Mouse (Mus musculus) kidney, embryonic 16.5 days (tissue): ENCODE results near the gene Gm21083. TPM values are rescaled to one million over a fixed set of nuclear protein-coding genes. Genes with fewer than 3 reads are reported as not detected.
A peak's percentile ranks its signal among the peaks of the same experiment; 100 is the strongest.
"Not testable (repeated sequence)": the region's sequence is repeated elsewhere in the genome, so short reads cannot be mapped to it uniquely, and the experiment has no call there.

ENCODE experiments used
- ATAC-seq: fragments of 200-750 bp; cut with Nextera tagmentation; 2 replicates; pipeline ENCODE4 v1.8.0; 2017; ENCODE audit warnings: moderate TSS enrichment; ENCODE audit not compliant: low FRiP score, low TSS enrichment
- H3K27ac ChIP-seq: fragments of 300-500 bp; sonication (generic); 2 replicates; pipeline ENCODE4 v1.5.1; 2014; ENCODE audit warnings: low read length
- H3K27me3 ChIP-seq: fragments of 300-500 bp; sonication (generic); 2 replicates; pipeline ENCODE4 v1.6.1; 2014; ENCODE audit warnings: low read length, control low read depth, mixed read lengths; ENCODE audit not compliant: insufficient read depth
- H3K36me3 ChIP-seq: fragments of 300-500 bp; sonication (generic); 2 replicates; pipeline ENCODE4 v1.6.1; 2014; ENCODE audit warnings: low read length, control low read depth, mixed read lengths; ENCODE audit not compliant: insufficient read depth
- H3K4me1 ChIP-seq: fragments of 300-500 bp; sonication (generic); 2 replicates; pipeline ENCODE4 v1.6.1; 2014; ENCODE audit warnings: low read length, control low read depth, mixed read lengths; ENCODE audit not compliant: insufficient read depth
- H3K4me2 ChIP-seq: fragments of 300-500 bp; sonication (generic); replicated peaks from 2 replicates; pipeline ENCODE4 v1.6.1; 2014; ENCODE audit warnings: low read depth, low read length
- H3K4me3 ChIP-seq: fragments of 300-500 bp; sonication (generic); 2 replicates; pipeline ENCODE4 v1.5.1; 2014; ENCODE audit warnings: mild to moderate bottlenecking, low read length
- H3K9ac ChIP-seq: fragments of 300-500 bp; sonication (generic); replicated peaks from 2 replicates; pipeline ENCODE4 v1.6.1; 2014; ENCODE audit warnings: low read length
- H3K9me3 ChIP-seq: fragments of 300-500 bp; sonication (generic); 2 replicates; pipeline ENCODE4 v1.6.1; 2016; ENCODE audit warnings: low read length, control low read depth
- WGBS: fragments of 180-500 bp; shearing (Covaris S2); extraction: QIAGEN DNeasy Blood & Tissue Kit; methylation state at CpG from one replicate; pipeline ENCODE4 v1.1.7; 2014; 5-methylcytosine and 5-hydroxymethylcytosine counted together
- polyA plus RNA-seq: library from polyadenylated mRNA; unstranded; fragments of >200 nt; fragmentation: Nextera tagmentation; extraction: Ambion mirVana; gene quantifications from 2 replicates; pipeline ENCODE4 v1.2.1, GENCODE M21; 2015

Gene Gm21083
- polyA plus RNA-seq: 0.15 TPM in 1 of 2 replicates, not detected in the other

DNA sequence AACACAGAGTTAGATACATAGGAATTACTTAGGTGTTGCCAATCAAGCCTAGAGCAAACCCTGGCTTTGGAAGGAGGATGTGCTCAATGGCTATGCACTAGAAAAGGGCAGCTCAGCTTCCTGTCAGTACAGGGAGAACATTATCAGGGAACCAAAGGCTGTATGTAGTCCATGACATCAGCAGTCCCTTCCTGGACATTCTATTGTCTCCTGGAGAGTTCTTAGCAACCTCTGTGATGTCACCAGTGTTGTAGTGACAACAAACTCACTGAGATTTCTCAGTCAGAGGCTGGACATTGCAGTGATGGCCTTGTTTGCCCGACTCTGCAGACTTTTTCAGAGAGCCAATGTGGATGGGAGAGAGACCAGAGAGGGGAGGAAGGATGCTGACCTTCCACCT is at the start of gene Gm21083:
Gene Gm21083, plus strand, starts transcription at position 301 of the 400 bp plus-strand sequence.
- WGBS: no CpG with 5 or more reads among the region's 1 CpGs
- not testable (repeated sequence) for H3K9me3 ChIP-seq, H3K4me1 ChIP-seq, H3K27ac ChIP-seq, H3K36me3 ChIP-seq, H3K4me2 ChIP-seq, ATAC-seq, H3K27me3 ChIP-seq, H3K9ac ChIP-seq, H3K4me3 ChIP-seq

DNA sequence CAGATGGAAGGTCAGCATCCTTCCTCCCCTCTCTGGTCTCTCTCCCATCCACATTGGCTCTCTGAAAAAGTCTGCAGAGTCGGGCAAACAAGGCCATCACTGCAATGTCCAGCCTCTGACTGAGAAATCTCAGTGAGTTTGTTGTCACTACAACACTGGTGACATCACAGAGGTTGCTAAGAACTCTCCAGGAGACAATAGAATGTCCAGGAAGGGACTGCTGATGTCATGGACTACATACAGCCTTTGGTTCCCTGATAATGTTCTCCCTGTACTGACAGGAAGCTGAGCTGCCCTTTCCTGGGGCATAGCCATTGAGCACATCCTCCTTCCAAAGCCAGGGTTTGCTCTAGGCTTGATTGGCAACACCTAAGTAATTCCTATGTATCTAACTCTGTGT is 48.0 kb upstream of the Gm21083 start, which contains the start of gene Gm21190:
Gene Gm21190, minus strand, starts transcription at position 101 of the 400 bp plus-strand sequence.
- not testable (repeated sequence) for H3K9me3 ChIP-seq, ATAC-seq, H3K36me3 ChIP-seq, H3K9ac ChIP-seq, H3K4me2 ChIP-seq, H3K27me3 ChIP-seq, H3K4me3 ChIP-seq, H3K27ac ChIP-seq, H3K4me1 ChIP-seq
- no CpG with 5 or more reads among the region's 1 CpGs for WGBS

DNA sequence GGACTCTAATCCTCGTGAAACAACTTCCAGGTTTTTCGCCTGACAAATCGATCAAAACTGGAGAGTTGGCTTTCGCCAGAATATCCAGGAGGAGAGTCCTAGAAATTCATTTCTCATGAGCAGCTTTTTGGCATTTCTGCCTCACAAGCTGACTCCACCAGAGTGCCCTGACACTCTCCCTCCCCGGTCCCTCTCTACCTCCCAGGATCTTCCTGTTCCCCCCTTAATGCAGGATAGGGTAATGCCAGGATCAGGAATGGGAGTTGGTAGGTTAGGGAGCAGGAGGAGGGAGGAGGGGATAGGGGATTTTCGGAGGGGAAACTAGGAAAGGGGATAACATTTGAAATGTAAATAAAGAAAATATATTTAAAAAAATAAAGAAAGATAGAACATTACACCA is 28.5 kb upstream of the Gm21083 start:
- H3K4me2 ChIP-seq, H3K36me3 ChIP-seq, H3K27ac ChIP-seq, H3K9ac ChIP-seq, H3K4me1 ChIP-seq, H3K27me3 ChIP-seq, H3K4me3 ChIP-seq, ATAC-seq: not testable (repeated sequence)
- H3K9me3 ChIP-seq: 0 out of 2 replicates have a peak, but pooled peaks cover 10% of the 10 kb centered on the region
- 72% methylated on average over 6 of the region's 6 CpGs for WGBS

DNA sequence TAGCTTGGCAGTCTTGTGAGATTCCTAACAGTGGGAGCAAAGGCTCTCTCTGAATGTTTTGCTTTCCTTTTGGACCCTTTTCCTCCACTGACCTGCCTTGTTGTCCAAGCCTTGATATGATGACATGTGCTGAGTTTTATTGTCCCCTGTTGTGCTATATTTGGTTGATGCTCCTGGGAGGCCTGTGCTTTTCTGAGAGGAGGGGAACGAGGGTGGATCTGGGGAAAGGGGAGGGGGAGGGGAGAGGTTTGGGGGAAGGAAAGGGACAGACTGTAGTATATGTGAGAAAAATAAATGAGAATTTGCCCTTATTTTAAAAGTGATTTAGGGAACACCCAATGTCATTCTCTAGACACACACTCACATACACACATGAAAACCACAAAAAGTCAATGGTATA is 28.0 kb upstream of the Gm21083 start:
- H3K27ac ChIP-seq, H3K27me3 ChIP-seq, H3K4me3 ChIP-seq, H3K4me2 ChIP-seq, H3K36me3 ChIP-seq, H3K9ac ChIP-seq, H3K4me1 ChIP-seq, ATAC-seq: not testable (repeated sequence)
- 0 out of 2 replicates have a peak, but pooled peaks cover 11% of the 10 kb centered on the region for H3K9me3 ChIP-seq
- 42% methylated on average over 1 of the region's 1 CpGs for WGBS

DNA sequence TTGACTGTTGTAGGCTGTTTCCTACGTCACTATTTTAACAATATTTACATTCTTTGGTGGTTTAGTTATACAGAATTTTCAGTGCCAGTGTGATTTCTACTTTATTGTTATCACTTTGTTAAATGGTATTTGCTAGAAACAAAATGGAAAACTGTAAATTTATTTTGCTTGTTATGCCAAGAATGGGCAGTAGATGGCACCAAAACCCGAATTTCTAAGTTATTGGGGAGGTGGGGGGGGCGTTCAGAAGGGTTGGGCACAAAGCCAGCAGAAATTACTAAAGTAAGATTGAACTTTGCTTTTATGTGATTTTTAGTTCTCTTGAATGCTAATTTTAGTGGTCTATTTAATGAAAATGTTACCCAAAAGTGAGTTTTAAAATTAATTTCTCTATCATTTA is 27.5 kb upstream of the Gm21083 start:
- not testable (repeated sequence) for H3K4me2 ChIP-seq, H3K27me3 ChIP-seq, H3K27ac ChIP-seq, ATAC-seq, H3K4me1 ChIP-seq, H3K4me3 ChIP-seq, H3K36me3 ChIP-seq, H3K9ac ChIP-seq
- 13% methylated on average over 3 of the region's 3 CpGs for WGBS
- H3K9me3 ChIP-seq: 0 out of 2 replicates have a peak, but pooled peaks cover 12% of the 10 kb centered on the region

DNA sequence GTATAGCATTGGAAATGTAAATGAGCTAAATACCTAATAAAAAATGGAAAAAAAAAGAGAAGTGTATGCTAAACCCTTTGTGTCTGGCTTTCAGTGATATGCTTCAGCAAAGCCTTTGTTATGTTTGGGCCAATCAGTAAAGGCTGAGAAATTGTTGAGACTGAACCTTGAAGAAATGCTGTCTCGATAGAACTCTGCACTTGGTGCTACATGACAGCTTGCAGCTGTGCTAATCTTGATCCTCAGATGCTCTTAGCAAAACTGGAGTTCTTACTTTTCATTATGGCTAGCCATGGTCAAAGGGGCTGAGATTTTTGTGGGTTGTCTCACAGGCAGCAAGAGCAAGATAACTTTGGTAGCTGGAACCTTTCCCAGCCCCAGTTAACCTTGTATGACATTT is 18.5 kb upstream of the Gm21083 start:
- H3K27ac ChIP-seq, H3K4me1 ChIP-seq, ATAC-seq, H3K4me2 ChIP-seq, H3K27me3 ChIP-seq, H3K4me3 ChIP-seq, H3K36me3 ChIP-seq, H3K9ac ChIP-seq: not testable (repeated sequence)
- peaks cover 19% of the 10 kb centered on the region; the same call in 1 of the 2 replicates for H3K9me3 ChIP-seq
- 68% methylated on average over 1 of the region's 1 CpGs for WGBS

DNA sequence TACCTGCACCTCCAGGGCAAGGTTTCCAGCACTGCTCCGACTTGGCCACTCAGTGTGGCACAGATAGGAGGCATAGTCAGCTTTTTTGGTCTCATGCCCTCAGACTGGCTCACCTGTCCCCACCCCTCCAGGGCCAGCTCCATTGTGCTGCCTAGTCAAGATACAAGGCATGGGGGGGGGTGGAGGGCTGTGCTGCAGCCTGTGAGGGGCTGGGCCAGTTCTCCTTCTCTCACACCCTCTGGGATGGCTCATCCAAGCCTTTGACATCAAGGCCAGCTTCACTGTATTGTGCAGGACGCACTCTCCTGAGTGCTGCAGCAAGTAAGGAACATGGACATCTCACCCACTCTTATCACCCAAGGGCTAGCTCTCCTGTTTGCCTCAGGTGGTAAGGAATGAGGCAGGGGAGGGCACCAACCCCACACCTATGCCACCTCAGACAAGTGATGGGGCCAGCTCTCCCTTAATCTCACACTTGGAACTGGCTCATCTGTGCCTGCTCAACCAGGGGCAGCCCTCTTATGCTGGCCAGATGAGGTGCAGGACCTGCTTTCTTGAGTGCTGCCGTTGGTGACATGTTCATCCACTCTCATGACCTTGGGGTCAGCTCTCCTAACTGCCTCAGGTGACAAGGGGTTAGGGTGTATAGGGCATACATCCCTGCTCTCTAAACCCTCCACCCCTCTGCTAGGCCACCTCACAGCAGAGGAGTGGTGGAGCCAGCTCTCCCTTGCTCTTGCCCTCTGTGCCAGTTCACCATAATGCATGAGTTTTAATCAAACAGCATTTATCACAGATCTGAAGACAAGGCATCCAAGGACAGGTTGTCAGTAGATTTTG is 15.5 kb upstream of the Gm21083 start:
- not testable (repeated sequence) for H3K4me2 ChIP-seq, H3K4me1 ChIP-seq, H3K27me3 ChIP-seq, H3K9ac ChIP-seq, H3K27ac ChIP-seq, H3K36me3 ChIP-seq, H3K4me3 ChIP-seq
- H3K9me3 ChIP-seq: peaks cover 10% of the 10 kb centered on the region; the same call in 1 of the 2 replicates
- peak; percentile 75 for ATAC-seq
- 81% methylated on average over 3 of the region's 3 CpGs for WGBS

DNA sequence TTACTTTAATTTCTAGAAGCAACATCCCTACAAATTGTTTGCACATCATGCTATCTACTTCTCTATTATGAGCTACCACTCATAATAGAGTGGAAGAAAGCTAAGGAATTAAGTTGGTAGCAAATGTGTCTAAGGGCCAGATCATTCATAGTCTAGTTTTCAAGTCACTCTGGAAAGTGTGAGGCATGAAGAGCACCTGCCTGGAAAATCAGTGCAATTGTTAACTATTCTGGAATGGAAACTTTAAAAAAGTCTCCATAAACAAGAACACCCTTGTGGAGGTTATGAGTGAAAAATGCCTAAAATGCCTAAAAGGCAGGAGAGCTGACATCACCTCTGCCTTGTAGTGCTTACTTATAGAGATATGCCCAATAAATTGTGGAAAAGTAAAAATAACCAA is 3.4 kb upstream of the Gm21083 start:
- not testable (repeated sequence) for H3K27ac ChIP-seq, ATAC-seq, H3K9ac ChIP-seq, H3K4me1 ChIP-seq, H3K4me3 ChIP-seq, H3K9me3 ChIP-seq, H3K27me3 ChIP-seq, H3K36me3 ChIP-seq, H3K4me2 ChIP-seq

DNA sequence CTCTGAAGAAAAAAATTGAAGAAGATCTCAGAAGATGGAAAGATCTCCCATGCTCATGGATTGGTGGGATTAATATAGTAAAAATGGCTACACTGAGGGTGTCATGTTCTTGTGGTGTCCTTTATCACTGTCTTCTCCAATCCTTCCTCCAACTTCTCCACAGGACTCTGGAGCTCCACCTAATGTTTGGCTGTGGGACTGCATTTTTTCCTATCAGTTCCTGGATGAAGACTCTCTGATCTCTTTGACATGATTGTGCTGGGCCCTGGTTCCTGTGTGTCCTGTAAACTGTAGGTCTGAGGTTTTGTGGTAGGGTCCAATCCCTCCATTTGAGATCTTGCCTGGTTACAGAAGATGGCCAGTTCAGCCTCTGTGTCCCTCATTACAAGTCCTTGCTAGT is 9.2 kb downstream of the Gm21083 start:
- not testable (repeated sequence) for H3K36me3 ChIP-seq, H3K4me3 ChIP-seq, H3K9ac ChIP-seq, H3K4me1 ChIP-seq, H3K27ac ChIP-seq, H3K4me2 ChIP-seq, ATAC-seq, H3K27me3 ChIP-seq, H3K9me3 ChIP-seq

DNA sequence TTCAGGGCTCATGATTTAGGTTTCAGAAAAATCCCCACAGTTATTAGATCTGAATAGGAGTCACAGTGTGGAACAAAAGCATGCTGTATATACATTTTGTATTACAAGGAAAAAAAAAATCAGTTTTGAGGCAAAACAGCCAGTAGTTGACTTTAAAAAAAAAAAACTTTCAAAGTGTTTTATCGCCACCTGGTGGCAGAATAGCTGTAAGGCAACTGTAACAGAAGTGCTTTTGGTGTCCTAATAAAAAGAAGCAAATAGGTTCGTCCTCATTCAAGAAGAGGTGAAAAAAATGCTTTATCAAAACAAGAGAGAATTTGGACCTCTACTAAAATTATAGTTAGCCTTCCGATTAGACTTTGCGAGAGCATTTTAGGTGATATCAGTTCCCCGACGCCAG is 11.2 kb downstream of the Gm21083 start:
- H3K36me3 ChIP-seq, ATAC-seq, H3K27me3 ChIP-seq, H3K27ac ChIP-seq, H3K4me1 ChIP-seq, H3K9ac ChIP-seq, H3K4me3 ChIP-seq, H3K4me2 ChIP-seq, H3K9me3 ChIP-seq: not testable (repeated sequence)
- 34% methylated on average over 6 of the region's 6 CpGs for WGBS
